Mouse (Mus musculus) midbrain, embryonic 12.5 days (tissue): ENCODE data around the gene Rev3l. TPM values are rescaled to one million over a fixed set of nuclear protein-coding genes. Genes with fewer than 3 reads are reported as not detected.

Experiments used
- ATAC-seq: fragments of 200-750 bp; cut with Nextera tagmentation; 2 replicates; pipeline ENCODE4 v1.8.0; 2017; ENCODE audit warnings: low read depth, moderate TSS enrichment, moderate library complexity; ENCODE audit not compliant: low FRiP score
- H3K27ac ChIP-seq: fragments of 300-500 bp; sonication (generic); replicated peaks from 2 replicates; pipeline ENCODE4 v1.5.1; 2016; ENCODE audit warnings: mild to moderate bottlenecking
- H3K27me3 ChIP-seq: fragments of 300-500 bp; sonication (generic); 2 replicates; pipeline ENCODE4 v1.6.1; 2016; ENCODE audit warnings: mild to moderate bottlenecking
- H3K36me3 ChIP-seq: fragments of 300-500 bp; sonication (generic); 2 replicates; pipeline ENCODE4 v1.6.1; 2016
- H3K4me1 ChIP-seq: fragments of 300-500 bp; sonication (generic); 2 replicates; pipeline ENCODE4 v1.6.1; 2016
- H3K4me2 ChIP-seq: fragments of 300-500 bp; sonication (generic); replicated peaks from 2 replicates; pipeline ENCODE4 v1.6.1; 2016; ENCODE audit warnings: mild to moderate bottlenecking, moderate library complexity
- H3K4me3 ChIP-seq: fragments of 300-500 bp; sonication (generic); 2 replicates; pipeline ENCODE4 v1.5.1; 2016; ENCODE audit warnings: mild to moderate bottlenecking
- H3K9ac ChIP-seq: fragments of 300-500 bp; sonication (generic); replicated peaks from 2 replicates; pipeline ENCODE4 v1.6.1; 2016; ENCODE audit warnings: mild to moderate bottlenecking, moderate library complexity
- H3K9me3 ChIP-seq: fragments of 300-500 bp; sonication (generic); 2 replicates; pipeline ENCODE4 v1.6.1; 2016; ENCODE audit warnings: mild to moderate bottlenecking
- WGBS: fragments of 180-500 bp; shearing (Covaris S2); methylation state at CpG from one replicate; pipeline ENCODE4 v1.1.7; 2016; 5-methylcytosine and 5-hydroxymethylcytosine counted together
- polyA plus RNA-seq: library from polyadenylated mRNA; unstranded; fragments of >200 nt; fragmentation: Nextera tagmentation; extraction: Ambion mirVana; gene quantifications from 2 replicates; pipeline ENCODE4 v1.2.1, GENCODE M21; 2016

Rev3l gene
- polyA plus RNA-seq, 1 experiment from 2014 or later, result 20.7 TPM

GRCm38 (mm10) chr10:39733101-39733399, 1.1 kb downstream of the Rev3l start:
- peak overlapping the region; percentile 93 for H3K9ac ChIP-seq
- H3K27ac ChIP-seq, result peak overlapping the region; percentile 100
- ATAC-seq, result no peak
- WGBS, result under 1% methylated on average over 9 of the region's 9 CpGs
- no peaks in the 10 kb centered on the region for H3K9me3 ChIP-seq
- peak overlapping the region; percentile 70 for H3K4me3 ChIP-seq
- peaks cover 20% of the 10 kb centered on the region for H3K4me1 ChIP-seq
- no peaks in the 10 kb centered on the region for H3K36me3 ChIP-seq
- no peaks in the 10 kb centered on the region for H3K27me3 ChIP-seq
- peak overlapping the region; percentile 63 for H3K4me2 ChIP-seq

GRCm38 (mm10) chr10:39733421-39733930, 1.6 kb downstream of the Rev3l start:
- no peak for ATAC-seq
- Histone ChIP-seq H3K27me3 (no peaks in the 10 kb centered on the region), H3K4me1 (peaks cover 20% of the 10 kb centered on the region), H3K9me3 (no peaks in the 10 kb centered on the region), H3K4me3 (peak overlapping the region; percentile 70), H3K4me2 (peak overlapping the region; percentile 63), H3K36me3 (no peaks in the 10 kb centered on the region), H3K27ac (peak overlapping the region; percentile 100), H3K9ac (peak overlapping the region; percentile 93)
- 19% methylated on average over 10 of the region's 10 CpGs for WGBS

GRCm38 (mm10) chr10:39736187-39736586, 4.3 kb downstream of the Rev3l start:
- Histone ChIP-seq H3K27me3 (no peaks in the 10 kb centered on the region), H3K4me2 (no peak overlapping the region), H3K9me3 (no peaks in the 10 kb centered on the region), H3K27ac (no peak overlapping the region), H3K36me3 (no peaks in the 10 kb centered on the region), H3K9ac (no peak overlapping the region), H3K4me3 (no peak overlapping the region), H3K4me1 (peaks cover 15% of the 10 kb centered on the region)
- no peak for ATAC-seq
- WGBS, result 79% methylated on average over 4 of the region's 4 CpGs

- H3K4me2 ChIP-seq, result no peak overlapping the region
- no peak overlapping the region for H3K4me3 ChIP-seq
- no peaks in the 10 kb centered on the region for H3K4me1 ChIP-seq
- no peaks in the 10 kb centered on the region for H3K36me3 ChIP-seq
- ATAC-seq, result no peak
- H3K27ac ChIP-seq, result no peak overlapping the region
- no peaks in the 10 kb centered on the region for H3K9me3 ChIP-seq
- H3K27me3 ChIP-seq, result no peaks in the 10 kb centered on the region
- H3K9ac ChIP-seq, result no peak overlapping the region
- WGBS, result 82% methylated on average over 4 of the region's 4 CpGs
These were observed 10.1 kb downstream of the Rev3l start for GRCm38 (mm10) chr10:39742057-39742456.

- Histone ChIP-seq H3K4me3 (no peak overlapping the region), H3K36me3 (no peaks in the 10 kb centered on the region), H3K27ac (no peak overlapping the region), H3K4me1 (no peaks in the 10 kb centered on the region), H3K27me3 (no peaks in the 10 kb centered on the region), H3K9me3 (0 out of 2 replicates have a peak, but pooled peaks cover 3% of the 10 kb centered on the region), H3K4me2 (no peak overlapping the region), H3K9ac (no peak overlapping the region)
- WGBS, result 92% methylated on average over 1 of the region's 1 CpGs
- ATAC-seq, result no peak
These were observed 32.8 kb downstream of the Rev3l start for GRCm38 (mm10) chr10:39764752-39765151.

- Histone ChIP-seq H3K4me2 (no peak overlapping the region), H3K27me3 (no peaks in the 10 kb centered on the region), H3K4me1 (no peaks in the 10 kb centered on the region), H3K36me3 (no peaks in the 10 kb centered on the region), H3K27ac (no peak overlapping the region), H3K9me3 (no peaks in the 10 kb centered on the region), H3K9ac (no peak overlapping the region), H3K4me3 (no peak overlapping the region)
- 84% methylated on average over 4 of the region's 4 CpGs for WGBS
- no peak for ATAC-seq
These were observed 34.8 kb downstream of the Rev3l start for GRCm38 (mm10) chr10:39766702-39767101.

GRCm38 (mm10) chr10:39772259-39772658, 40.3 kb downstream of the Rev3l start:
- Histone ChIP-seq H3K4me1 (no peaks in the 10 kb centered on the region), H3K36me3 (no peaks in the 10 kb centered on the region), H3K4me2 (no peak overlapping the region), H3K27me3 (no peaks in the 10 kb centered on the region), H3K9ac (no peak overlapping the region), H3K4me3 (no peak overlapping the region), H3K27ac (no peak overlapping the region), H3K9me3 (no peaks in the 10 kb centered on the region)
- 74% methylated on average over 2 of the region's 2 CpGs for WGBS
- ATAC-seq, result no peak

- Histone ChIP-seq H3K9me3 (no peaks in the 10 kb centered on the region), H3K27ac (no peak overlapping the region), H3K4me2 (no peak overlapping the region), H3K27me3 (no peaks in the 10 kb centered on the region), H3K36me3 (no peaks in the 10 kb centered on the region), H3K4me1 (no peaks in the 10 kb centered on the region), H3K9ac (no peak overlapping the region), H3K4me3 (no peak overlapping the region)
- no peak for ATAC-seq
- 88% methylated on average over 9 of the region's 9 CpGs for WGBS
These were observed 42.2 kb downstream of the Rev3l start for GRCm38 (mm10) chr10:39773940-39774726.

- no peak overlapping the region for H3K4me3 ChIP-seq
- no peak overlapping the region for H3K9ac ChIP-seq
- H3K4me2 ChIP-seq, result no peak overlapping the region
- no peak for ATAC-seq
- H3K4me1 ChIP-seq, result no peaks in the 10 kb centered on the region
- H3K9me3 ChIP-seq, result no peaks in the 10 kb centered on the region
- WGBS, result 95% methylated on average over 3 of the region's 3 CpGs
- H3K27me3 ChIP-seq, result no peaks in the 10 kb centered on the region
- no peaks in the 10 kb centered on the region for H3K36me3 ChIP-seq
- H3K27ac ChIP-seq, result no peak overlapping the region
These were observed 45.0 kb downstream of the Rev3l start for GRCm38 (mm10) chr10:39776927-39777326.

- 84% methylated on average over 4 of the region's 4 CpGs for WGBS
These were observed 46.4 kb downstream of the Rev3l start for GRCm38 (mm10) chr10:39778305-39778704.

GRCm38 (mm10) chr10:39785241-39785640, 53.3 kb downstream of the Rev3l start:
- 87% methylated on average over 3 of the region's 3 CpGs for WGBS
- ATAC-seq, result no peak
- Histone ChIP-seq H3K4me1 (no peaks in the 10 kb centered on the region), H3K27me3 (no peaks in the 10 kb centered on the region), H3K9ac (no peak overlapping the region), H3K4me2 (no peak overlapping the region), H3K9me3 (no peaks in the 10 kb centered on the region), H3K27ac (no peak overlapping the region), H3K36me3 (no peaks in the 10 kb centered on the region), H3K4me3 (no peak overlapping the region)

More at GRCm38 (mm10) chr10:39778305-39778704, 46.4 kb downstream of the Rev3l start:
- Histone ChIP-seq H3K27ac (no peak overlapping the region), H3K9ac (no peak overlapping the region), H3K36me3 (no peaks in the 10 kb centered on the region), H3K4me3 (no peak overlapping the region), H3K9me3 (no peaks in the 10 kb centered on the region), H3K27me3 (no peaks in the 10 kb centered on the region), H3K4me1 (no peaks in the 10 kb centered on the region), H3K4me2 (no peak overlapping the region)
- ATAC-seq, result no peak

GRCm38 (mm10) chr10:39793295-39793694, 61.4 kb downstream of the Rev3l start:
- 78% methylated on average over 1 of the region's 1 CpGs for whole genome bisulfite sequencing
- Histone ChIP-seq H3K4me3 (no peak overlapping the region), H3K9ac (no peak overlapping the region), H3K27me3 (no peaks in the 10 kb centered on the region), H3K4me2 (no peak overlapping the region), H3K4me1 (no peaks in the 10 kb centered on the region), H3K9me3 (no peaks in the 10 kb centered on the region), H3K36me3 (peaks cover 19% of the 10 kb centered on the region), H3K27ac (no peak overlapping the region)
- no peak for ATAC-seq

- peaks cover 46% of the 10 kb centered on the region for H3K36me3 ChIP-seq
- ATAC-seq, result no peak
These were observed 79.6 kb downstream of the Rev3l start for GRCm38 (mm10) chr10:39811507-39811906.

More at GRCm38 (mm10) chr10:39811507-39811906, 79.6 kb downstream of the Rev3l start:
- 71% methylated on average over 3 of the region's 3 CpGs for WGBS
- H3K4me2 ChIP-seq, result no peak overlapping the region
- no peak overlapping the region for H3K9ac ChIP-seq
- no peak overlapping the region for H3K4me3 ChIP-seq
- H3K9me3 ChIP-seq, result no peaks in the 10 kb centered on the region
- no peaks in the 10 kb centered on the region for H3K4me1 ChIP-seq
- H3K27me3 ChIP-seq, result no peaks in the 10 kb centered on the region
- H3K27ac ChIP-seq, result no peak overlapping the region
